Mouse (Mus musculus): ENCODE measurements around the gene Prpf40b. TPM values are rescaled to one million over a fixed set of nuclear protein-coding genes. Genes with fewer than 3 reads are reported as not detected.
"Not testable (repeated sequence)": the region's sequence is repeated elsewhere in the genome, so short reads cannot be mapped to it uniquely, and the experiment has no call there.

The Prpf40b gene
- 111 and 129 TPM in 2 replicates for polyA plus RNA-seq (2015; fragmentation: Nextera tagmentation; extraction: Ambion mirVana)

GRCm38 (mm10) chr15:99294813-99295374 lies at the start of gene Prpf40b:
Gene Prpf40b (plus strand): TSS chr15:99295087.
- peak; percentile 95 for ATAC-seq
- H3K4me1 ChIP-seq (replicated peaks; ENCODE audit: control insufficient read depth, insufficient read depth, low read length) = peaks cover 20% of the 10 kb centered on the region
- peak within 1 kb of the TSS; percentile 93 for H3K27ac ChIP-seq (ENCODE audit: low read length)
- peak within 1 kb of the TSS; percentile 78 for H3K9ac ChIP-seq (replicated peaks; ENCODE audit: low read depth, low read length)
- WGBS = 0% methylated on average over 38 of the region's 64 CpGs
- peak within 1 kb of the TSS; percentile 48 for H3K4me2 ChIP-seq (ENCODE audit: low read length)
- H3K9me3 ChIP-seq (ENCODE audit: control insufficient read depth, low read length) = no peaks in the 10 kb centered on the region
- peak within 1 kb of the TSS; percentile 74 for H3K4me3 ChIP-seq (replicated peaks; ENCODE audit: low read length)
- no peaks in the 10 kb centered on the region for H3K27me3 ChIP-seq (replicated peaks; ENCODE audit: control insufficient read depth, insufficient read depth, low read length)
- H3K36me3 ChIP-seq (ENCODE audit: control insufficient read depth, insufficient read depth) = no peaks in the 10 kb centered on the region

GRCm38 (mm10) chr15:99246736-99247135 lies 48.2 kb upstream of the Prpf40b start:
- H3K9ac ChIP-seq (replicated peaks; ENCODE audit: low read depth, low read length); H3K4me1 ChIP-seq (replicated peaks; ENCODE audit: control insufficient read depth, insufficient read depth, low read length); H3K4me2 ChIP-seq (ENCODE audit: low read length); H3K4me3 ChIP-seq (replicated peaks; ENCODE audit: low read length); H3K9me3 ChIP-seq (ENCODE audit: control insufficient read depth, low read length); H3K27ac ChIP-seq (ENCODE audit: low read length); ATAC-seq; H3K27me3 ChIP-seq (replicated peaks; ENCODE audit: control insufficient read depth, insufficient read depth, low read length): not testable (repeated sequence)
- H3K36me3 ChIP-seq (ENCODE audit: control insufficient read depth, insufficient read depth) = peaks cover 19% of the 10 kb centered on the region
- 90% methylated on average over 6 of the region's 6 CpGs for WGBS

GRCm38 (mm10) chr15:99248972-99249371 lies 45.9 kb upstream of the Prpf40b start:
- Histone ChIP-seq H3K4me1 (replicated peaks; ENCODE audit: control insufficient read depth, insufficient read depth, low read length) (peaks cover 16% of the 10 kb centered on the region), H3K4me3 (replicated peaks; ENCODE audit: low read length) (no peak overlapping the region), H3K4me2 (ENCODE audit: low read length) (no peak overlapping the region), H3K27ac (ENCODE audit: low read length) (no peak overlapping the region), H3K27me3 (replicated peaks; ENCODE audit: control insufficient read depth, insufficient read depth, low read length) (no peaks in the 10 kb centered on the region), H3K9ac (replicated peaks; ENCODE audit: low read depth, low read length) (no peak overlapping the region), H3K9me3 (ENCODE audit: control insufficient read depth, low read length) (no peaks in the 10 kb centered on the region), H3K36me3 (ENCODE audit: control insufficient read depth, insufficient read depth) (peaks cover 19% of the 10 kb centered on the region)
- no peak for ATAC-seq
- WGBS = 91% methylated on average over 9 of the region's 9 CpGs

DNA sequence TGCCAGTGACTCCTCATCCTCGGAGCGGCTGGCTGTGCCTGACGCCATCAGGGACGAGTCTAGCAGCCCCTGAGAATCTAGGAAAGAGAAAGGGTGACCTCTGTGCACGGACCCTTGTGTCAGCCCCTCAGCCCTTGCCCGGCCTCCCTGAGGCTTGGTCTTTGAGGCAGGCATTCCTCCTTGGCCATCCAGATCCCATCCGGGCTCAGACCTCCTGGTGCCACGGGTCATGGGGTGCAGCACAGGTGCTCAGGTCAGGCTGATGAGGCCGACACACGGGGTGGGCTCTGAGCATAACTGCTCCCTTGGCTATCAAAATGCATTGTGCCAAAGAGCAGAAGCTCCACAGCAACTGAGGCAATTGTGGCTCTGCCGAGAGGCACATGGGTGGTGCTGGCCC lies 44.9 kb upstream of the Prpf40b start:
- H3K36me3 ChIP-seq (ENCODE audit: control insufficient read depth, insufficient read depth) = peaks cover 14% of the 10 kb centered on the region
- ATAC-seq = no peak
- no peaks in the 10 kb centered on the region for H3K27me3 ChIP-seq (replicated peaks; ENCODE audit: control insufficient read depth, insufficient read depth, low read length)
- WGBS = 96% methylated on average over 11 of the region's 11 CpGs
- H3K4me3 ChIP-seq (replicated peaks; ENCODE audit: low read length) = no peak overlapping the region
- H3K9ac ChIP-seq (replicated peaks; ENCODE audit: low read depth, low read length) = no peak overlapping the region
- no peak overlapping the region for H3K27ac ChIP-seq (ENCODE audit: low read length)
- peaks cover 16% of the 10 kb centered on the region for H3K4me1 ChIP-seq (replicated peaks; ENCODE audit: control insufficient read depth, insufficient read depth, low read length)
- no peaks in the 10 kb centered on the region for H3K9me3 ChIP-seq (ENCODE audit: control insufficient read depth, low read length)
- H3K4me2 ChIP-seq (ENCODE audit: low read length) = no peak overlapping the region

DNA sequence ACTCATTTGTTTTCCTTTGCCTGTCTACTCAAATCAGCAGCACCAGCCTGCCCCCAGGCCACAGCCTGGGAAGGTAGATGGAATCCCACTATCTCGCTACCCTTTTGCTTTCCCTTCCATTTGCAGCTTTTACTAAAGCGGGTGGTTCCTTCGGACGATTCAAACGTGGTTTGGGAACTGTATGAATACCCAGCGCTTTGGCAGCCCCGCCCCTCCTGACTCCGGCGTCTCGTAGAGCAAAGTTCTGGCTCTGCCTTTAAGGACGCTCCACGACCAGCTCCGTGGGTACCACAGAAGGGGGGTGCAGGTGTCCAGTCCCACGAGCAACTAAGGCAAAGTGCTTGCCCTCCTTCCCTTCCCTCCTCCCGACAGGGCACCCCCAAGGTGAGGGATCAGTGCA lies 43.8 kb upstream of the Prpf40b start:
- not testable (repeated sequence) for ATAC-seq; H3K9me3 ChIP-seq (ENCODE audit: control insufficient read depth, low read length); H3K36me3 ChIP-seq (ENCODE audit: control insufficient read depth, insufficient read depth); H3K27me3 ChIP-seq (replicated peaks; ENCODE audit: control insufficient read depth, insufficient read depth, low read length); H3K27ac ChIP-seq (ENCODE audit: low read length)
- 1% methylated on average over 14 of the region's 15 CpGs for WGBS
- peaks cover 16% of the 10 kb centered on the region for H3K4me1 ChIP-seq (replicated peaks; ENCODE audit: control insufficient read depth, insufficient read depth, low read length)
- peak overlapping the region; percentile 60 for H3K4me2 ChIP-seq (ENCODE audit: low read length)
- H3K4me3 ChIP-seq (replicated peaks; ENCODE audit: low read length) = peak overlapping the region; percentile 72
- H3K9ac ChIP-seq (replicated peaks; ENCODE audit: low read depth, low read length) = peak overlapping the region; percentile 70

DNA sequence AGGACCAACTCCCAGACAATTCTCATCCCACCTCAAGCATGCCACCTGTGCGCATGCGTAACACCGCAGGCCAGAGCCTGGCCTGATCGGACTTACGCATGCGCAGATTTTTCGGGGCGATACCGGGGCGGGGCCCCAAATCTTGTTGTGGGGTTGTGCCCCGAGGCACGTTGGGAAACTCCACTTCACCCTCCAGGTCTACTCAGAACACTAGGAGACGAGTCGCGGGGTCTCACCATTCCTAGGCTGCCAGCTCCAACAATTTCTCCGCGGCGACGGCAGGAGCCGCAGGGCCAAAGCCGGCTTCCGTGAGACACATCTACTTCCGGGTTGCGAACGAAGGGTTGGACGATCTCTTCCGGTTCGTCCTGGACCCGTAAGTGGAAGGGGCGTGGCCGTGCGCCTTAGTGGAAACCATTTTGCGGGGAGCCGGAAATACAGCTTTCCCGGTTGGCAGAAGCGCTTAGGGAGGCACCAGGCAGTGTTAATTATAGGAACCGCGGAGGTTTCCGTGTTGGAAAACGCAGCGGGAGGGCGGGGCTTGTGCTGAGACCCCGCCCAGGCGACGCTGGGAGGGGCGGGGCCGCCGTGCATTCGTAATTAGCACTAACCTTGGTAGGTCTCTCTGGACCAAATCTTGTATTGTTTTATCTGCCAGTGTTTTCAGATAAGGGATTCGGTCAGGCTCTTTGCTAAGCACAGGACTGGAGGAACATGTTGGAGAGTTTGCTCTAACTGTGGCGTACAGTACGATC lies 43.1 kb upstream of the Prpf40b start, which contains the start of gene Mcrs1:
Gene Mcrs1 (minus strand): TSS at position 336 of the 755 bp plus-strand sequence.
- WGBS = under 1% methylated on average over 52 of the region's 52 CpGs
- peak; percentile 95 for ATAC-seq
- Histone ChIP-seq H3K27ac (ENCODE audit: low read length) (peak within 1 kb of the TSS; percentile 93), H3K4me3 (replicated peaks; ENCODE audit: low read length) (peak within 1 kb of the TSS; percentile 72), H3K36me3 (ENCODE audit: control insufficient read depth, insufficient read depth) (peaks cover 6% of the 10 kb centered on the region; the same call in 1 of the 2 replicates), H3K9ac (replicated peaks; ENCODE audit: low read depth, low read length) (peak within 1 kb of the TSS; percentile 70), H3K4me2 (ENCODE audit: low read length) (peak within 1 kb of the TSS; percentile 78), H3K4me1 (replicated peaks; ENCODE audit: control insufficient read depth, insufficient read depth, low read length) (peaks cover 16% of the 10 kb centered on the region), H3K9me3 (ENCODE audit: control insufficient read depth, low read length) (no peaks in the 10 kb centered on the region), H3K27me3 (replicated peaks; ENCODE audit: control insufficient read depth, insufficient read depth, low read length) (no peaks in the 10 kb centered on the region)

DNA sequence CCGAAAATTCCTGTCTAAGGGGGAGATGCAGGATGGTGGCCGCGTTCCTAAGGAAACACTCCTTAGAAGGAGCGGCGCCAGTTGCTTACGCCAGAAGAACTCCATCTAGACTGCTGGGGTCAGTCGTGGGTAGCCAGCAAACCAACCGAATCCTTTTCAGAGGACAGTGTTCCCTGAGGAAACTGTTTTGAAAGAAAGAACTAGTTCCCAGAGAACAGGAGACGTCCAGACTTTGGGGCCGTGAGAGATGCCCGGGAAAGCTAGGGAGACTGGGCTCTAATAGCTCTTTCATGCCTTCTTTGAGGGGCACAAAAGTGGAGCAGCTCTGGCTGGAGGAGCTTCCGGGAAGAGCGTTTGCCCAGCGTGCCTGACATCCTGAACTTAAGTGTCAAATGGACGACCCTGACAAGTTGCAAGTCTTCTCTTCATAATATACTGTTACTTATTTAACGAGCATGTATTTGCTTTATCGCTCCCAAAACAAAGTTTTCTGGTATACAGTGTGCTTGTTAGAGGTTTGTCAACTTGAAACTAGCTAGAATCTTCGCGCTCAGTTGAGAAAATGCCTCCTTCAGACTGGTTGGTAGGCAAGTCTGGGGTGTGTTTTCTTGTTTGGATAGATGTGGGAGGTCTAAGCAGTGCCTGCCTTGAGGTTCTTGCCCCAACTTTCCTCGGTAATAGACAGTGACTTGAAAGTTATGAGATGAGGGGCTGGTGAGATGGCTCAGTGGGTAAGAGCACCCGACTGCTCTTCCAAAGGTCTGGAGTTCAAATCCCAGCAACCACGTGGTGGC lies 42.3 kb upstream of the Prpf40b start:
- Histone ChIP-seq H3K4me1 (replicated peaks; ENCODE audit: control insufficient read depth, insufficient read depth, low read length) (peaks cover 16% of the 10 kb centered on the region), H3K9ac (replicated peaks; ENCODE audit: low read depth, low read length) (peak overlapping the region; percentile 70), H3K4me2 (ENCODE audit: low read length) (peak overlapping the region; percentile 78), H3K27me3 (replicated peaks; ENCODE audit: control insufficient read depth, insufficient read depth, low read length) (no peaks in the 10 kb centered on the region), H3K27ac (ENCODE audit: low read length) (peak overlapping the region; percentile 93), H3K9me3 (ENCODE audit: control insufficient read depth, low read length) (no peaks in the 10 kb centered on the region), H3K36me3 (ENCODE audit: control insufficient read depth, insufficient read depth) (peaks cover under 1% of the 10 kb centered on the region; the same call in 1 of the 2 replicates), H3K4me3 (replicated peaks; ENCODE audit: low read length) (peak overlapping the region; percentile 72)
- 5% methylated on average over 22 of the region's 22 CpGs for WGBS
- ATAC-seq = peak; percentile 45

DNA sequence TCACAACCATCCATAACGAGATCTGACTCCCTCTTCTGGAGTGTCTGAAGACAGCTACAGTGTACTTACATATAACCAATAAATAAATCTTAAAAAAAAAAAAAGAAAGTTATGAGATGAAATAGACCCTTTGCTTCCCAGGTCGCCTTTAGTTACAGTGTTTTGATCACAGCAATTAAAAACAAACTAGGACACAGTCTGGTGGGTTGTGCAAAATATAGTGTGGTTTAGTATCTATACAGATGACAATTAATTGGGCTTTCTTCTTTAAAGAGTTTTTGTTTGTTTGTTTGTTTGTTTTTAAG lies 41.8 kb upstream of the Prpf40b start:
- H3K4me3 ChIP-seq (replicated peaks; ENCODE audit: low read length); H3K9ac ChIP-seq (replicated peaks; ENCODE audit: low read depth, low read length); H3K27me3 ChIP-seq (replicated peaks; ENCODE audit: control insufficient read depth, insufficient read depth, low read length); H3K36me3 ChIP-seq (ENCODE audit: control insufficient read depth, insufficient read depth); H3K9me3 ChIP-seq (ENCODE audit: control insufficient read depth, low read length); H3K27ac ChIP-seq (ENCODE audit: low read length); ATAC-seq: not testable (repeated sequence)
- Histone ChIP-seq H3K4me2 (ENCODE audit: low read length) (peak overlapping the region; percentile 78), H3K4me1 (replicated peaks; ENCODE audit: control insufficient read depth, insufficient read depth, low read length) (peaks cover 16% of the 10 kb centered on the region)
- 59% methylated on average over 2 of the region's 2 CpGs for WGBS

DNA sequence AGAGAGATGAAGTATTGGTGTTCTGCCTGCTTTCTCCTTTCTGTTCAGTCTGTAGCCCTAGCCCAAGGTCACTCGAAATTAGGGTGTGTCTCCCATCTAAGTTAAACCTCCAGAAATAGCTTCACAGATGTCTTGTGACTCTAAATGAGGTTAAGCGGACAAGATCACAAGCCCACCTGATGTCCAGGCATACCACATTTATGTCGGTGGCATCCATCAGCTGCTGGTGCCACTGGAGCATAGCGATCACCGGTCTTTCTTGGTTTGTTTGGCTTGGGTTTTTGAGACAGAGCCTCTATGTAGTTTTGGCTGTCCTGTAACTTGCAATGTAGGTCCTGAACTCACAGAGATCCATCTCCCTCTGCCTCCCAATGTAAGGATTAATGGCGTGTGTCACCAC lies 41.1 kb upstream of the Prpf40b start:
- Histone ChIP-seq H3K9me3 (ENCODE audit: control insufficient read depth, low read length) (no peaks in the 10 kb centered on the region), H3K9ac (replicated peaks; ENCODE audit: low read depth, low read length) (no peak overlapping the region), H3K36me3 (ENCODE audit: control insufficient read depth, insufficient read depth) (no peaks in the 10 kb centered on the region), H3K4me1 (replicated peaks; ENCODE audit: control insufficient read depth, insufficient read depth, low read length) (peaks cover 16% of the 10 kb centered on the region), H3K4me2 (ENCODE audit: low read length) (no peak overlapping the region), H3K4me3 (replicated peaks; ENCODE audit: low read length) (no peak overlapping the region), H3K27ac (ENCODE audit: low read length) (no peak overlapping the region), H3K27me3 (replicated peaks; ENCODE audit: control insufficient read depth, insufficient read depth, low read length) (no peaks in the 10 kb centered on the region)
- ATAC-seq = no peak
- 97% methylated on average over 6 of the region's 6 CpGs for WGBS
